Mouse (Mus musculus) intestine, embryonic 14.5 days (tissue): ENCODE measurements around the gene Tbpl2. TPM values are rescaled to one million over a fixed set of nuclear protein-coding genes. Genes with fewer than 3 reads are reported as not detected.

Experiments
- ATAC-seq: fragments of 200-750 bp; cut with Nextera tagmentation; replicated peaks from 2 replicates; pipeline ENCODE4 v1.8.0; 2017; ENCODE audit warnings: low read depth, moderate number of reproducible peaks, moderate TSS enrichment, moderate library complexity; ENCODE audit not compliant: low FRiP score, low TSS enrichment
- DNase-seq: peaks from one replicate; pipeline ENCODE4 v3.0.0-alpha.2; 2018; ENCODE audit warnings: low spot score
- H3K27ac ChIP-seq: fragments of 300-500 bp; sonication (generic); 2 replicates; pipeline ENCODE4 v1.5.1; 2014; ENCODE audit warnings: low read depth, mild to moderate bottlenecking, control low read depth
- H3K27me3 ChIP-seq: fragments of 300-500 bp; sonication (generic); replicated peaks from 2 replicates; pipeline ENCODE4 v1.6.1; 2014; ENCODE audit warnings: low read length, control low read depth; ENCODE audit not compliant: control insufficient read depth, insufficient read depth
- H3K36me3 ChIP-seq: fragments of 300-500 bp; sonication (generic); 2 replicates; pipeline ENCODE4 v1.6.1; 2014; ENCODE audit warnings: low read length, control low read depth; ENCODE audit not compliant: control insufficient read depth, insufficient read depth
- H3K4me1 ChIP-seq: fragments of 300-500 bp; sonication (generic); replicated peaks from 2 replicates; pipeline ENCODE4 v1.6.1; 2014; ENCODE audit warnings: low read length, control low read depth, mixed read lengths; ENCODE audit not compliant: control insufficient read depth, insufficient read depth
- H3K4me2 ChIP-seq: fragments of 300-500 bp; sonication (generic); 2 replicates; pipeline ENCODE4 v1.6.1; 2014; ENCODE audit warnings: low read length
- H3K4me3 ChIP-seq: fragments of 300-500 bp; sonication (generic); 2 replicates; pipeline ENCODE4 v1.5.1; 2014; ENCODE audit warnings: low read depth, low read length, control low read depth, mixed read lengths
- H3K9ac ChIP-seq: fragments of 300-500 bp; sonication (generic); 2 replicates; pipeline ENCODE4 v1.6.1; 2014; ENCODE audit warnings: mild to moderate bottlenecking, low read length
- H3K9me3 ChIP-seq: fragments of 300-500 bp; sonication (generic); 2 replicates; pipeline ENCODE4 v1.6.1; 2016; ENCODE audit warnings: low read length, control low read depth; ENCODE audit not compliant: control insufficient read depth
- WGBS: fragments of 180-500 bp; shearing (Covaris S2); extraction: QIAGEN DNeasy Blood & Tissue Kit; methylation state at CpG from one replicate; pipeline ENCODE4 v1.1.7; 2014; 5-methylcytosine and 5-hydroxymethylcytosine counted together
- polyA plus RNA-seq: library from polyadenylated mRNA; unstranded; fragments of >200 nt; fragmentation: Nextera tagmentation; extraction: Ambion mirVana; gene quantifications from 2 replicates; pipeline ENCODE4 v1.2.1, GENCODE M21; 2014

Gene Tbpl2
- polyA plus RNA-seq, 1 experiment from 2014 or later, result not detected

GRCm38 (mm10) chr2:24047551-24048479 is 48.6 kb downstream of the Tbpl2 start:
- peak overlapping the region; percentile 45 for H3K4me2 ChIP-seq
- peak overlapping the region; percentile 25 for H3K4me3 ChIP-seq
- WGBS, result 64% methylated on average over 6 of the region's 6 CpGs
- H3K9me3 ChIP-seq, result no peaks in the 10 kb centered on the region
- H3K4me1 ChIP-seq, result peaks cover 5% of the 10 kb centered on the region; the same call in 1 of the 2 replicates
- H3K27ac ChIP-seq, result peak overlapping the region; percentile 47; the same call in 1 of the 2 replicates
- H3K36me3 ChIP-seq, result no peaks in the 10 kb centered on the region
- H3K27me3 ChIP-seq, result no peaks in the 10 kb centered on the region
- H3K9ac ChIP-seq, result peak overlapping the region; percentile 39; the same call in 1 of the 2 replicates
- ATAC-seq (no peak), DNase-seq (no peak)

GRCm38 (mm10) chr2:24042901-24043300 is 53.5 kb downstream of the Tbpl2 start:
- DNase-seq (no peak), ATAC-seq (no peak)
- H3K4me3 ChIP-seq, result no peak overlapping the region
- no peaks in the 10 kb centered on the region for H3K36me3 ChIP-seq
- no peak overlapping the region for H3K27ac ChIP-seq
- no peak overlapping the region for H3K9ac ChIP-seq
- H3K9me3 ChIP-seq, result no peaks in the 10 kb centered on the region
- 86% methylated on average over 1 of the region's 1 CpGs for WGBS
- no peaks in the 10 kb centered on the region for H3K27me3 ChIP-seq
- no peak overlapping the region for H3K4me2 ChIP-seq
- no peaks in the 10 kb centered on the region for H3K4me1 ChIP-seq

- no peaks in the 10 kb centered on the region for H3K9me3 ChIP-seq
- H3K4me2 ChIP-seq, result no peak overlapping the region
- no peak for DNase-seq
- no peaks in the 10 kb centered on the region for H3K27me3 ChIP-seq
- H3K27ac ChIP-seq, result no peak overlapping the region
- H3K9ac ChIP-seq, result no peak overlapping the region
- no peaks in the 10 kb centered on the region for H3K36me3 ChIP-seq
- H3K4me3 ChIP-seq, result no peak overlapping the region
- H3K4me1 ChIP-seq, result no peaks in the 10 kb centered on the region
- 89% methylated on average over 1 of the region's 1 CpGs for WGBS
- ATAC-seq, result no peak
Observed at GRCm38 (mm10) chr2:24040531-24040930, 55.9 kb downstream of the Tbpl2 start.

Other genes with a start within 250 kb of the Tbpl2 start
- 1.3 and 1.7 TPM in 2 replicates for gene Hnmt, start 47.2 kb downstream of the Tbpl2 start, polyA plus RNA-seq
- gene Il1f8, start 56.6 kb upstream of the Tbpl2 start, polyA plus RNA-seq, result not detected in 2 replicates
- gene Il1f9, start 89.9 kb upstream of the Tbpl2 start, polyA plus RNA-seq, result not detected in 2 replicates
- not detected in 2 replicates for gene Il1f6, start 118.8 kb upstream of the Tbpl2 start, polyA plus RNA-seq
- gene Il1f5, start 180.4 kb upstream of the Tbpl2 start, polyA plus RNA-seq, result not detected in 2 replicates
- not detected in 2 replicates for gene Il1f10, start 194.6 kb upstream of the Tbpl2 start, polyA plus RNA-seq
- 0.08 and 0.24 TPM in 2 replicates for gene Il1rn, start 240.3 kb upstream of the Tbpl2 start, polyA plus RNA-seq